Mouse (Mus musculus): ENCODE measurements around the gene Gnb3. TPM values are rescaled to one million over a fixed set of nuclear protein-coding genes. Genes with fewer than 3 reads are reported as not detected.

Gnb3 gene
- polyA plus RNA-seq, 1 experiment from 2014 or later, result 0.29 TPM

- Histone ChIP-seq H3K27ac (ENCODE audit: low read length) (no peak overlapping the region), H3K9ac (ENCODE audit: low read length) (no peak overlapping the region), H3K9me3 (ENCODE audit: control insufficient read depth, low read length) (no peaks in the 10 kb centered on the region), H3K27me3 (ENCODE audit: control insufficient read depth, insufficient read depth, low read depth, low read length) (peaks cover 28% of the 10 kb centered on the region), H3K4me2 (ENCODE audit: low read depth, low read length) (0 out of 2 replicates have a peak overlapping the region, but pooled peaks have one; percentile 97), H3K4me3 (ENCODE audit: low read length) (no peak overlapping the region), H3K4me1 (replicated peaks; ENCODE audit: control insufficient read depth, insufficient read depth, low read length) (peaks cover 20% of the 10 kb centered on the region), H3K36me3 (ENCODE audit: control insufficient read depth, insufficient read depth, low read length) (no peaks in the 10 kb centered on the region)
- 67% methylated on average over 28 of the region's 28 CpGs for WGBS
- ATAC-seq (ENCODE audit: low read depth), result no peak
Measured at GRCm38 (mm10) chr6:124858561-124859318, 18.7 kb upstream of the Gnb3 start.

GRCm38 (mm10) chr6:124857840-124858530 lies 17.9 kb upstream of the Gnb3 start:
- Histone ChIP-seq H3K9ac (ENCODE audit: low read length) (peak overlapping the region; percentile 89), H3K9me3 (ENCODE audit: control insufficient read depth, low read length) (no peaks in the 10 kb centered on the region), H3K4me3 (ENCODE audit: low read length) (peak overlapping the region; percentile 79), H3K27ac (ENCODE audit: low read length) (peak overlapping the region; percentile 87), H3K4me1 (replicated peaks; ENCODE audit: control insufficient read depth, insufficient read depth, low read length) (peaks cover 14% of the 10 kb centered on the region), H3K36me3 (ENCODE audit: control insufficient read depth, insufficient read depth, low read length) (no peaks in the 10 kb centered on the region), H3K4me2 (ENCODE audit: low read depth, low read length) (peak overlapping the region; percentile 97), H3K27me3 (ENCODE audit: control insufficient read depth, insufficient read depth, low read depth, low read length) (peaks cover 26% of the 10 kb centered on the region)
- ATAC-seq (ENCODE audit: low read depth), result no peak
- 17% methylated on average over 26 of the region's 26 CpGs for WGBS

GRCm38 (mm10) chr6:124856916-124857839 lies 17.1 kb upstream of the Gnb3 start, which contains the start of gene P3h3:
P3h3 (minus strand) TSS chr6:124857752.
- Histone ChIP-seq H3K4me2 (ENCODE audit: low read depth, low read length) (peak within 1 kb of the TSS; percentile 97), H3K4me1 (replicated peaks; ENCODE audit: control insufficient read depth, insufficient read depth, low read length) (peaks cover 13% of the 10 kb centered on the region), H3K9me3 (ENCODE audit: control insufficient read depth, low read length) (no peaks in the 10 kb centered on the region), H3K36me3 (ENCODE audit: control insufficient read depth, insufficient read depth, low read length) (no peaks in the 10 kb centered on the region), H3K9ac (ENCODE audit: low read length) (peak within 1 kb of the TSS; percentile 89), H3K4me3 (ENCODE audit: low read length) (peak within 1 kb of the TSS; percentile 79), H3K27ac (ENCODE audit: low read length) (peak within 1 kb of the TSS; percentile 87), H3K27me3 (ENCODE audit: control insufficient read depth, insufficient read depth, low read depth, low read length) (peaks cover 24% of the 10 kb centered on the region)
- WGBS, result under 1% methylated on average over 62 of the region's 86 CpGs
- peak; percentile 87 for ATAC-seq (ENCODE audit: low read depth)

- H3K27ac ChIP-seq (ENCODE audit: low read length), result no peak overlapping the region
- H3K4me3 ChIP-seq (ENCODE audit: low read length), result peak overlapping the region; percentile 79
- no peaks in the 10 kb centered on the region for H3K36me3 ChIP-seq (ENCODE audit: control insufficient read depth, insufficient read depth, low read length)
- H3K4me1 ChIP-seq (replicated peaks; ENCODE audit: control insufficient read depth, insufficient read depth, low read length), result peaks cover 13% of the 10 kb centered on the region
- ATAC-seq (ENCODE audit: low read depth), result no peak
- no peaks in the 10 kb centered on the region for H3K9me3 ChIP-seq (ENCODE audit: control insufficient read depth, low read length)
- peak overlapping the region; percentile 97 for H3K4me2 ChIP-seq (ENCODE audit: low read depth, low read length)
- peaks cover 19% of the 10 kb centered on the region for H3K27me3 ChIP-seq (ENCODE audit: control insufficient read depth, insufficient read depth, low read depth, low read length)
- peak overlapping the region; percentile 38; the same call in 1 of the 2 replicates for H3K9ac ChIP-seq (ENCODE audit: low read length)
- 6% methylated on average over 14 of the region's 14 CpGs for WGBS
Measured at GRCm38 (mm10) chr6:124856321-124856720, 16.2 kb upstream of the Gnb3 start.

GRCm38 (mm10) chr6:124854647-124855046 lies 14.6 kb upstream of the Gnb3 start:
- Histone ChIP-seq H3K4me2 (ENCODE audit: low read depth, low read length) (no peak overlapping the region), H3K9ac (ENCODE audit: low read length) (no peak overlapping the region), H3K9me3 (ENCODE audit: control insufficient read depth, low read length) (no peaks in the 10 kb centered on the region), H3K4me1 (replicated peaks; ENCODE audit: control insufficient read depth, insufficient read depth, low read length) (peaks cover 13% of the 10 kb centered on the region), H3K36me3 (ENCODE audit: control insufficient read depth, insufficient read depth, low read length) (no peaks in the 10 kb centered on the region), H3K4me3 (ENCODE audit: low read length) (no peak overlapping the region), H3K27me3 (ENCODE audit: control insufficient read depth, insufficient read depth, low read depth, low read length) (peaks cover 14% of the 10 kb centered on the region), H3K27ac (ENCODE audit: low read length) (no peak overlapping the region)
- no peak for ATAC-seq (ENCODE audit: low read depth)
- WGBS, result 69% methylated on average over 12 of the region's 12 CpGs

GRCm38 (mm10) chr6:124850535-124850934 lies 10.5 kb upstream of the Gnb3 start:
- WGBS, result 51% methylated on average over 8 of the region's 8 CpGs
- Histone ChIP-seq H3K9me3 (ENCODE audit: control insufficient read depth, low read length) (no peaks in the 10 kb centered on the region), H3K27ac (ENCODE audit: low read length) (no peak overlapping the region), H3K4me3 (ENCODE audit: low read length) (no peak overlapping the region), H3K4me1 (replicated peaks; ENCODE audit: control insufficient read depth, insufficient read depth, low read length) (peaks cover 2% of the 10 kb centered on the region; the same call in 1 of the 2 replicates), H3K9ac (ENCODE audit: low read length) (no peak overlapping the region), H3K4me2 (ENCODE audit: low read depth, low read length) (no peak overlapping the region), H3K36me3 (ENCODE audit: control insufficient read depth, insufficient read depth, low read length) (no peaks in the 10 kb centered on the region; the same call in 1 of the 2 replicates), H3K27me3 (ENCODE audit: control insufficient read depth, insufficient read depth, low read depth, low read length) (no peaks in the 10 kb centered on the region)
- no peak for ATAC-seq (ENCODE audit: low read depth)

GRCm38 (mm10) chr6:124847305-124847704 lies 7.2 kb upstream of the Gnb3 start:
- Histone ChIP-seq H3K9ac (ENCODE audit: low read length) (no peak overlapping the region), H3K4me2 (ENCODE audit: low read depth, low read length) (no peak overlapping the region), H3K27me3 (ENCODE audit: control insufficient read depth, insufficient read depth, low read depth, low read length) (no peaks in the 10 kb centered on the region), H3K4me3 (ENCODE audit: low read length) (no peak overlapping the region), H3K4me1 (replicated peaks; ENCODE audit: control insufficient read depth, insufficient read depth, low read length) (peaks cover 2% of the 10 kb centered on the region; the same call in 1 of the 2 replicates), H3K9me3 (ENCODE audit: control insufficient read depth, low read length) (no peaks in the 10 kb centered on the region), H3K27ac (ENCODE audit: low read length) (no peak overlapping the region), H3K36me3 (ENCODE audit: control insufficient read depth, insufficient read depth, low read length) (no peaks in the 10 kb centered on the region; the same call in 1 of the 2 replicates)
- 11% methylated on average over 9 of the region's 9 CpGs for WGBS
- peak; percentile 88 for ATAC-seq (ENCODE audit: low read depth)

GRCm38 (mm10) chr6:124839805-124840204 lies 270 bp downstream of the Gnb3 start:
- H3K4me3 ChIP-seq (ENCODE audit: low read length), result no peak overlapping the region
- peaks cover 21% of the 10 kb centered on the region for H3K4me1 ChIP-seq (replicated peaks; ENCODE audit: control insufficient read depth, insufficient read depth, low read length)
- 7% methylated on average over 8 of the region's 8 CpGs for WGBS
- H3K9ac ChIP-seq (ENCODE audit: low read length), result no peak overlapping the region
- no peak for ATAC-seq (ENCODE audit: low read depth)
- no peak overlapping the region for H3K4me2 ChIP-seq (ENCODE audit: low read depth, low read length)
- H3K27ac ChIP-seq (ENCODE audit: low read length), result no peak overlapping the region
- H3K36me3 ChIP-seq (ENCODE audit: control insufficient read depth, insufficient read depth, low read length), result no peaks in the 10 kb centered on the region
- no peaks in the 10 kb centered on the region for H3K9me3 ChIP-seq (ENCODE audit: control insufficient read depth, low read length)
- no peaks in the 10 kb centered on the region for H3K27me3 ChIP-seq (ENCODE audit: control insufficient read depth, insufficient read depth, low read depth, low read length)
